Mouse (Mus musculus): ENCODE data around the gene Gm973.
"Not testable (repeated sequence)": the region's sequence is repeated elsewhere in the genome, so short reads cannot be mapped to it uniquely, and the experiment has no call there.

The Gm973 gene

GRCm38 (mm10) chr1:59638371-59638770 lies 122.3 kb downstream of the Gm973 start:
- DNase-seq = no peak

GRCm38 (mm10) chr1:59642488-59642887 lies 126.4 kb downstream of the Gm973 start:
- no peak for DNase-seq

DNA sequence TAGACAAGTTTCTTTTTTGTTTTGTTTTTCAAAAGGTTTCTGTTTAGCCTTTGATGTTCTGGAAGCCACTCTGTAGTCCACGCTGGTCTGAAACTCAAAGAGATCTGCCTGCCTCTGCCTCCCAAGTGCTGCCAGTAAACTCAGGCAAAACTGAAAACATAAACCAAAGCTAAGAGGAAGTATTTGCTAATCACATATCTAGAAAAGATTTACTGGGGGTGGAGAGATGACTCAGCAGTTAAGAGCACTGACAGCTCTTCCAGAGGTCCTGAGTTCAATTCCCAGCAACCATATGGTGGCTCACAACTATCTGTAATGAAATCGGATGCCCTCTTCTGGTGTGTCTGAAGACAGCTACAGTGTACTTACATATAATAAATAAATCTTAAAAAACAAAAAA lies 130.4 kb downstream of the Gm973 start:
- not testable (repeated sequence) for DNase-seq

DNA sequence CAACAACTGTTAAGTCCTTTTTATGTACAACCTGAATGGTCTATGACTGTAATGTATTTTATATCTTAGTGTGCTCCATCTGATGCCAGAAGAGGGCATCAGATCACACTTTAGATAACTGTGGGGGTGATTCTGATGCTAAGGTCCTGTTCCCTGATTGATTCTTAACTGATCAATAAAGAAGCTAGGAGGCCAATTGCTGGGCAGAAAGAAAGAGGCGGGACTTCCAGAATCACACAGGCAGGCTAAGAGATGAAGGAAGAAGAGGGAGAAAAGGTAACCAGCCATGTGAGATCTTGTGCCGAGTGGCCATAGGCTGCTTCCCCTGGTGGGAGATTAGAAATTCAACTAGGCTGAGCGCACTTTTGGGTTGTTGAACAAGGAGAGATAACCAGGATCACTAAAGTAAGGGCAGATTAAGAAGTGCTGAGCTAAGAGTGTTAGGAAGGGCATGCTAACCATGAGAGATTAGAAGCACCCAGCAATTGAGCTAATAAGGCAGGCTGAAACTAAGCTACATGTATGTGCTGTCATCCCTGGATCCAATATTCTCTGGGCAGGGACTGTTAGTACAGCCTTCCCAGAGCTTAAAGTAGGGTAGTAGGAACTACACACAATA lies 135.2 kb downstream of the Gm973 start:
- DNase-seq = no peak

DNA sequence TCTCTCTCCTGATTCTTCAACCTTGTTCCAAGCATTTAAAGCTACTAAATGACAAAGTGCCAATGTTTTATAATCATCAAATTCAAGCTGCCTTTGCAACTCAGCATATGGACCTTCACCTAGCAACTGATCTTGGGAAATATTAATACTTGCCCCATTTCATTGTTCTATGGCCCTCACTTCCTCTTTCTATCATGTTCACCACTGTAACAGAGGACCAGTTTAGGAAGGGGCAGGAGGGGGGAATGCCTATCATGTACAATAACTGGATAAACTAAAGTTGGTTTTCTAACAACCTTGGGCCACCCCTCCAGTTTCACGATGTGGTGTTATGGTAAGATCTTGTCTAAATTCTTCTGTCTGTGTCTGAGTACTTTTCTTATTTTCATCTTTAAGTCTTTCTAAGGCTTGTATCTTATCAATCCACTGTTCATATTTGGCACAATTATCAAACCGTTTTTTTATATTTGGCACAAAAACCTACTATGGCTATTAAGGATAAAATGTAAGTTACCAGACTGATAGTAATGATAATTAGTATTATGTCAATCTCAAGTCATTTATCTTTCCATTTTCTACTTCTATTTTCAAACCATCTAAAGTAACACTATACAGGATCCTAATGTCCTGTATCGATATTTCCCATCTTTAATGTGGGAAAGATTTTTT lies 137.3 kb downstream of the Gm973 start:
- DNase-seq = no peak

GRCm38 (mm10) chr1:59656244-59657171 lies 140.4 kb downstream of the Gm973 start:
- no peak for DNase-seq

GRCm38 (mm10) chr1:59663456-59664135 lies 147.5 kb downstream of the Gm973 start:
- DNase-seq = no peak

DNA sequence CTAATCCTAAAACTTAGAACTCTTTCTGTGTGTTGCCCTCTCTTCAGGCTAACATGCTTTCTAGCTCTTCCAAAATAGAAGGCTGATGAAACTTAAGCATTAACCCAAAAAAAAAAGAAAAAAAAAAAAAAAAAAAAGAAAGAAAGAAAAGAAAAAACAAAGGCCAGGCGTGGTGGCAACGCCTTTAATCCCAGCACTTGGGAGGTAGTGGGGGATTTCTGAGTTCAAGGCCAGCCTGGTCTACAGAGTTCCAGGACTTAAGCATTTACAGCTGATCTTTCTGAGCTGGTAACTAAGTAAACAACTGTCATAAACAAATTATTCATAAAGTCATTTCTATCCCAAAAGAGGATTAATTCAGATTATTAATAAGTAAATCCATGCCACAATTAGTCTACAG lies 152.8 kb downstream of the Gm973 start:
- no peak for DNase-seq

DNA sequence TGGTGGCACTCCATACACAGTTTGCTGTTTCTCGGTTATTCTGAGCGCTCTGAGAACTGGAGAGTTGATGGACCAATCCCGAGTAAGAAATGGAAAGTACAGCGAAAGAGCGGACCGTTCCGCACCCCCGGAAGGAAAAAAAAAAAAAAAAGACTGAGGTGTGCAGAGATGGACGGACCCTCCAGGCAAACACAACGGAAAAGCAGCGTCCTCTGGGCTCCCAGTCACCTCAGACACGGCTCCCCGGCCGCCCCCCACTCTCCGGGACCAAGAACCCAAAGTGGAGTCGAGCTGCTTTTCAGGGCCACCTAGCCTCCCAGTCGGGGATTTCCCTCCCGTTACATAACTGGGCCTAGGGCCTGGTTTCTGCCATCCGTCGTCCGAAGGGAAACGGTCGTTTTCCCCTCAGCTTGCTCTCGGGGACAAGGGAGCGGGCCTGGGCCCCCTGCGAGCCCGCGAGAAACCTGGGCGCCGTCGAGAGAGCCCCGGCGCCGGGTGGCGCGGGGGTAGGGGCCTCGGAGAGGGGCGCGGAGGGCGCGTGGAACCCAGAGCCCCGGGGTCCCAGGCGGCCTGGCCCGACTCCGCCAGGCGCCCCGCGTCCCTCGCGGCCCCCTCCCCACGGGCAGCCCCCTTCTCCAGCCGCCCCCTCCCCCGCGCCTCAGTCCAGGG lies 154.0 kb downstream of the Gm973 start:
- DNase-seq = no peak

DNA sequence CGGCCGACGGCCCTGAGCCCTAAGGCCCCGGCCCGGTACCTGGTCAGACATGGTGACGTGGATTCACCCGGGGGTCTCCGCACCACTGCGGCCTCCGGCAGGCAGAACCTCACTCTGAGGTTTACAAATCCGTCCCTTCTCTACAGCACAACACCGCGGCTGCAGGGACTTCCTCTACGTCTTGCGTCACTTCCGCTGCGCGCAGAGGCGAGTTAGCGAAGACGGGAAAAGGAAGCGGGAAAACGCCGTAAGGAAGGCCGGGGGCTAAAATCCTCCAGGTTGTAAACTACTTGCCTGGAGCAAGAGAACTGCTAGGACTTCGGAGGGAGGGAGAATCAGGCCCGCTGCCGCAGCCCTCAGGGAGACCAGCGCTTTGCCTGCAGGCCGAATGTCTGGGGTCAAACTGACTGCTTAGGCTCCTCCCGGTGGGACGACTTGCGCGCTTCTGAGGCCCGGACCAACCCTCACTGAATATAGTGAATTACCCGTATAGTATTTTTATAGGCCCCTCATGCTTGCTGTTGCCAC lies 154.6 kb downstream of the Gm973 start, which contains the start of gene Sumo1:
Gene Sumo1, minus strand, starts transcription at position 194 of the 528 bp plus-strand sequence.
- DNase-seq = peak; percentile 92

GRCm38 (mm10) chr1:59673661-59674060 lies 157.6 kb downstream of the Gm973 start:
- no peak for DNase-seq

DNA sequence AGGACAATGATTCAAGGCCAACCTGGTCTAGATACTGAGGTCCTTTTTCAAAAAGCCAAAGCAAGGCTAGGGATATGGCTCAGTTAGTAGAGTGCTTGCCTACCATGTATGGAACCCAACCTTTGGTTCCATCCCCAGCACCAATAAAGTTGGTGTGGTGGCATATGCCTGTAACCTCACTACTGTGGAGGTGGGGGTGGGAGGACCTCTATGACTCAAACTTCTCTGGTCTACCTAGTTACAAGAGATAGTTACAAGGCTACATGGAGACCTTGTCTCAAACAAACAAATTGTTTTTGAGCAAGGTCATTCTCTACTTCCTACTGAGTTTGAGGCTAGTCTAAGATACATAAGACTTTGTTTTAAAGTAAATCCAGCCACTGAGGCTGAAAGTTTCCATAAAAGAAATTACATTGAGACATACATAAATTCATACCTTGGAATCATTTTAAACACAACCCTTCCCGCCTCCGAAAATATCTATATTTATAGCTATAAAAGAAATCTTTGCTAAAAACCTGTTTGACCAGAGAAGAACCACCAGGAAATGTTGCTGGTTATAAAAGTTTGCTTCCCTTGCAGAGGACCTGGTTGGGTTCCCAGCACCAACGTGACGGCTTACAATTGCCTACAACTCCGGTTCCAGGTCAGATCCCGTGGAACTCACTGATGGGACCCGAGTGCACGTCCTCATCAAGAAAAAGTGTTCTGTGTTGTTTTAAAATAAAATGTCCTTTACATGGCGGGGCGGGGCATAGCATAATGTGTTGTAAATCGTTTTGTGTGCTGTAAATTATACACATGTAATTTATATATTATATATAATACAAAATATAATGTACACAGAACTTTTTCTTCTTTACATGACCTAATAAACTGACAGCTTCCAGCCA lies 168.1 kb downstream of the Gm973 start:
- peak; percentile 11 for DNase-seq

GRCm38 (mm10) chr1:59684819-59685755 lies 169.0 kb downstream of the Gm973 start, which contains the start of gene Nop58:
TSS of gene Nop58 (plus strand) at chr1:59684971.
- DNase-seq = peak; percentile 95

Measured in layer of hippocampus, adult 9-11 months (tissue).